Mouse (Mus musculus): Measurements from ENCODE around the gene 2510039O18Rik. TPM values are rescaled to one million over a fixed set of nuclear protein-coding genes. Genes with fewer than 3 reads are reported as not detected.
A peak's percentile ranks its signal among the peaks of the same experiment; 100 is the strongest.

The 2510039O18Rik gene
- polyA plus RNA-seq, 1 experiment from 2014 or later, result 13.5 TPM

DNA sequence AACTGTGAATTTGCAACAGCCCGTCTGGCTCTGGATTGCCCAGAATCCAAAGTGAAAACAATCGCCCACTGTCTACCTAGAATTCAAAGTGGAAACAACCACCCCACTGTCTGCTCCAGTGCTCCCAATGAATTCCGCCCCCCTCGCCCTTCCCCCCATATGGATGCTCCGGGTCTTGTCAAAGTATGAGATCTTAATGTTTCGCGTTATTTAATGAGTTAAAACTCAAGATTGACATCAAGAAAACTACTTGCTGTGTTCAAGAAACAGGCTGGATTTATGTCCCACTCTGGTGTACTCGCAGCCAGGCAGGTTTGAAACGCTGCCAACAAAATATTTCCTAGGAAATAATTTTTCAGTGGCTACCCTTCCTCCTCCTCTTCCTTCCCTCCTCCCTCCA lies 584 bp upstream of the 2510039O18Rik start:
- no peaks in the 10 kb centered on the region for H3K27me3 ChIP-seq (ENCODE audit: low read depth, poor library complexity, severe bottlenecking)
- H3K36me3 ChIP-seq, result peaks cover 21% of the 10 kb centered on the region
- H3K27ac ChIP-seq, result peak overlapping the region; percentile 83
- H3K4me3 ChIP-seq, result peak overlapping the region; percentile 97
- 71% methylated on average over 9 of the region's 9 CpGs for WGBS
- peaks cover 66% of the 10 kb centered on the region for H3K4me1 ChIP-seq
- DNase-seq (ENCODE audit: low spot score), result no peak
- H3K9me3 ChIP-seq (replicated peaks), result no peaks in the 10 kb centered on the region

- WGBS, result 7% methylated on average over 88 of the region's 88 CpGs
Observed at GRCm38 (mm10) chr4:147941045-147942020, 638 bp downstream of the 2510039O18Rik start.

GRCm38 (mm10) chr4:147943005-147943404 lies 2.3 kb downstream of the 2510039O18Rik start:
- Histone ChIP-seq H3K4me1 (peaks cover 48% of the 10 kb centered on the region), H3K4me3 (no peak overlapping the region; the same call in 1 of the 2 replicates)

More at GRCm38 (mm10) chr4:147941045-147942020, 638 bp downstream of the 2510039O18Rik start:
- H3K4me3 ChIP-seq, result peak overlapping the region; percentile 97
- peaks cover 59% of the 10 kb centered on the region for H3K4me1 ChIP-seq
- H3K9me3 ChIP-seq (replicated peaks), result no peaks in the 10 kb centered on the region
- peak; percentile 50 for DNase-seq (ENCODE audit: low spot score)
- H3K27ac ChIP-seq, result peak overlapping the region; percentile 83
- H3K36me3 ChIP-seq, result peaks cover 33% of the 10 kb centered on the region
- H3K27me3 ChIP-seq (ENCODE audit: low read depth, poor library complexity, severe bottlenecking), result no peaks in the 10 kb centered on the region

GRCm38 (mm10) chr4:147947511-147947910 lies 6.8 kb downstream of the 2510039O18Rik start:
- Histone ChIP-seq H3K27ac (no peak overlapping the region), H3K36me3 (peaks cover 61% of the 10 kb centered on the region), H3K4me3 (no peak overlapping the region), H3K9me3 (replicated peaks) (no peaks in the 10 kb centered on the region), H3K4me1 (peaks cover 6% of the 10 kb centered on the region), H3K27me3 (ENCODE audit: low read depth, poor library complexity, severe bottlenecking) (no peaks in the 10 kb centered on the region)
- WGBS, result 85% methylated on average over 2 of the region's 2 CpGs
- no peak for DNase-seq (ENCODE audit: low spot score)

More at GRCm38 (mm10) chr4:147943005-147943404, 2.3 kb downstream of the 2510039O18Rik start:
- 94% methylated on average over 1 of the region's 1 CpGs for WGBS
- no peak for DNase-seq (ENCODE audit: low spot score)
- Histone ChIP-seq H3K27me3 (ENCODE audit: low read depth, poor library complexity, severe bottlenecking) (no peaks in the 10 kb centered on the region), H3K27ac (no peak overlapping the region), H3K36me3 (peaks cover 49% of the 10 kb centered on the region), H3K9me3 (replicated peaks) (no peaks in the 10 kb centered on the region)

DNA sequence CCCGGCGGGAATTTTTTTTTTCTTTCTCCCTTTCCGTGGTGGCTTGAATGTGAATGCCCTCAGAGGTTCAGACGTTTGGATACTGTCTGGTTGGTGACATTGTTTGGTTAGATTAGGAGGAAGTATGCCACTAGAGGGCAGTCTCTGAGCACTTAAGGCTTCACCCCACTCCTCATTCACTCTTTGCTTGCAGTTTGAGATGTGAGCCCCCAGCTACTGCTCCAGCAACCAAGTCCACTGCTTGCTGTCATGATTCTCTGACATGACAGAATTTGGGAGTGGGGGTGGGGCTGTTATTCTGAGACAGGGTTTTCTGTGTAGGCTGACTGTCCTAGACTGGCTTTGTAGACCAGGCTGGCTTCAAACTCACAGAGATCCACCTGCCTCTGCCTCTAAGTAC lies 12.9 kb downstream of the 2510039O18Rik start:
- Histone ChIP-seq H3K27me3 (ENCODE audit: low read depth, poor library complexity, severe bottlenecking) (no peaks in the 10 kb centered on the region), H3K4me3 (no peak overlapping the region), H3K9me3 (replicated peaks) (no peaks in the 10 kb centered on the region), H3K36me3 (peaks cover 9% of the 10 kb centered on the region; the same call in 1 of the 2 replicates), H3K27ac (no peak overlapping the region), H3K4me1 (no peaks in the 10 kb centered on the region)
- DNase-seq (ENCODE audit: low spot score), result no peak
- WGBS, result 13% methylated on average over 4 of the region's 4 CpGs

GRCm38 (mm10) chr4:147957141-147957540 lies 16.4 kb downstream of the 2510039O18Rik start:
- H3K9me3 ChIP-seq (replicated peaks), result no peaks in the 10 kb centered on the region
- no peaks in the 10 kb centered on the region for H3K4me1 ChIP-seq
- no peak overlapping the region for H3K4me3 ChIP-seq
- H3K36me3 ChIP-seq, result no peaks in the 10 kb centered on the region
- H3K27me3 ChIP-seq (ENCODE audit: low read depth, poor library complexity, severe bottlenecking), result no peaks in the 10 kb centered on the region
- DNase-seq (ENCODE audit: low spot score), result peak; percentile 70
- H3K27ac ChIP-seq, result no peak overlapping the region
- WGBS, result 37% methylated on average over 11 of the region's 11 CpGs

DNA sequence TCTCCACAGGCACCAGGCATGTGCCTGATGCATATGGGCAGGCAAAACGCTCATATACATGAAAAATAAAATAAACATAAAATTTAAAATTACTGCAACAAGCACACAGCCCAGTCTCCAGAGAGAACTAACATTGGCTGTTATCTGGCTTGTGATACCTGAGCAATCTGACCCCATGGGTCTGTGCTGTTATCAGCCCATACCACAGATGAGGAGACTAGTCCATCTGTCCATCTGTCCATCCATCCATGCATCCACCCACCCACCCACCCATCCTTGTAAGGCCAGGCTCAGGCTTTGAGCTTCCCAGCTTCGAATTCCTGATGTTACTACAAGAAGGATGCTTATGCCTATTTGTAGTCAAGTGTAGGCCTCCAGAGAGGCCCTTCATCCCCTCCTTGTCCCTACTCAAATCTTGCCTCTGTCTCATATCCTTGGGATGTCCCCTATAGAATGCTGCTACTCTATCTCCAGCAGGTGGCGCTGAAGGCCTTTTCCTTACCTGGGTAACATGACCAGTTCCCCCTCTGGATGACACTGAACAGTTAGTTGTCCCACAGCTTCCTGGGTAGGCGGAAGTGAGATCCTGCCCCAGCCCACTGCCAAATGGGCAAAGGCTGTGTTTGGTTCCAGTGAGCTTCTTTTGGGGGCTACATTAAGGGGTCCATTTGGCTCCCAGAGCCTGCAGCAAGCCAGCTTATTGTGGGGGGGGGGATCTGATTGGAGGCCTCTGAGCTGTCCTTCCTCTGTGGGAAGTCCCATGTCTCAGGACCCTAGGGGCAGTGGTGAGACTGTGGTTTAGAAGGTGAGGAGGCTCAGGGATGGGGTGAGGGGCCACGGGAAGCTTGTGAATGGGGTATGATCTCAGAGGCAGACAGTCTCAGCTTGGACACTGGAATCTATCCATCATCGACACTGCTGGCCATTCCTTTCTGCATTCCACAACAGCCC lies 19.5 kb downstream of the 2510039O18Rik start:
- peak; percentile 74 for DNase-seq (ENCODE audit: low spot score)
- WGBS, result 43% methylated on average over 6 of the region's 6 CpGs

GRCm38 (mm10) chr4:147962781-147963180 lies 22.1 kb downstream of the 2510039O18Rik start:
- no peak for DNase-seq (ENCODE audit: low spot score)
- Histone ChIP-seq H3K4me1 (no peaks in the 10 kb centered on the region), H3K27me3 (ENCODE audit: low read depth, poor library complexity, severe bottlenecking) (no peaks in the 10 kb centered on the region), H3K36me3 (no peaks in the 10 kb centered on the region), H3K9me3 (replicated peaks) (no peaks in the 10 kb centered on the region), H3K27ac (no peak overlapping the region), H3K4me3 (no peak overlapping the region)
- WGBS, result 70% methylated on average over 6 of the region's 6 CpGs

More for the DNA sequence above, 19.5 kb downstream of the 2510039O18Rik start:
- H3K4me1 ChIP-seq, result no peaks in the 10 kb centered on the region
- H3K4me3 ChIP-seq, result no peak overlapping the region
- no peaks in the 10 kb centered on the region for H3K27me3 ChIP-seq (ENCODE audit: low read depth, poor library complexity, severe bottlenecking)
- no peaks in the 10 kb centered on the region for H3K36me3 ChIP-seq
- no peak overlapping the region for H3K27ac ChIP-seq
- H3K9me3 ChIP-seq (replicated peaks), result no peaks in the 10 kb centered on the region

DNA sequence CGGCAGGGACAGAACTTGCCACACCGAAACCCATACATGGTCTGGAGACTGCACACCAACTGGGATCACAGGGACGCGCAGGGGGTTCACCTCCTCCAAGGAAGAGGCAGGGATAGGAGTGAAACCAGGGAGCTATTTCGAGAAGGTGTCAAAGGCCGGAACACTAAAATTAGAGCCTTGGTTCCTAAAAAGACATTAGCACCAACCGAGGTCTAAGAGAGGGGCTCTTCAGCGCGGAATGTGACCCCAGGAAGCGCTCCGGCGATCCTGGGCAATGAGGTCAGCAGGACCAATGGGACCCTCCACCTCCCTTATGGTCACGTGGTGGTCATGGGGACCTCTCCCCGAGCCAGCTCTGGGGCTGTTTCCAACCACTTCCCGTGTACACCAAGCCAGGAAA lies 22.9 kb downstream of the 2510039O18Rik start:
- H3K27ac ChIP-seq, result no peak overlapping the region

GRCm38 (mm10) chr4:147965712-147966111 lies 25.0 kb downstream of the 2510039O18Rik start:
- Histone ChIP-seq H3K27me3 (ENCODE audit: low read depth, poor library complexity, severe bottlenecking) (no peaks in the 10 kb centered on the region), H3K4me1 (no peaks in the 10 kb centered on the region), H3K27ac (no peak overlapping the region), H3K9me3 (replicated peaks) (no peaks in the 10 kb centered on the region), H3K36me3 (no peaks in the 10 kb centered on the region), H3K4me3 (no peak overlapping the region)
- DNase-seq (ENCODE audit: low spot score), result no peak
- 82% methylated on average over 7 of the region's 7 CpGs for WGBS

More for the DNA sequence above, 22.9 kb downstream of the 2510039O18Rik start:
- Histone ChIP-seq H3K27me3 (ENCODE audit: low read depth, poor library complexity, severe bottlenecking) (no peaks in the 10 kb centered on the region), H3K4me3 (no peak overlapping the region), H3K4me1 (no peaks in the 10 kb centered on the region), H3K9me3 (replicated peaks) (no peaks in the 10 kb centered on the region), H3K36me3 (no peaks in the 10 kb centered on the region)
- WGBS, result 87% methylated on average over 15 of the region's 15 CpGs
- DNase-seq (ENCODE audit: low spot score), result no peak

GRCm38 (mm10) chr4:147968816-147969215 lies 28.1 kb downstream of the 2510039O18Rik start:
- Histone ChIP-seq H3K9me3 (replicated peaks) (no peaks in the 10 kb centered on the region), H3K4me3 (no peak overlapping the region), H3K36me3 (no peaks in the 10 kb centered on the region), H3K4me1 (no peaks in the 10 kb centered on the region), H3K27me3 (ENCODE audit: low read depth, poor library complexity, severe bottlenecking) (no peaks in the 10 kb centered on the region), H3K27ac (no peak overlapping the region)
- no peak for DNase-seq (ENCODE audit: low spot score)
- WGBS, result 77% methylated on average over 2 of the region's 2 CpGs

GRCm38 (mm10) chr4:147969337-147969736 lies 28.6 kb downstream of the 2510039O18Rik start:
- DNase-seq (ENCODE audit: low spot score), result no peak
- WGBS, result 56% methylated on average over 9 of the region's 9 CpGs
- no peaks in the 10 kb centered on the region for H3K36me3 ChIP-seq
- no peaks in the 10 kb centered on the region for H3K27me3 ChIP-seq (ENCODE audit: low read depth, poor library complexity, severe bottlenecking)
- H3K4me1 ChIP-seq, result no peaks in the 10 kb centered on the region
- H3K9me3 ChIP-seq (replicated peaks), result no peaks in the 10 kb centered on the region
- H3K27ac ChIP-seq, result no peak overlapping the region
- H3K4me3 ChIP-seq, result no peak overlapping the region

Data from limb, embryonic 10.5 days (tissue).